Mouse (Mus musculus): ENCODE results near the gene 4930452B06Rik. TPM values are rescaled to one million over a fixed set of nuclear protein-coding genes. Genes with fewer than 3 reads are reported as not detected.

Gene 4930452B06Rik
- polyA plus RNA-seq, 1 experiment from 2014 or later, result 8.4 TPM

- H3K4me2 ChIP-seq (ENCODE audit: low read length), result no peak overlapping the region
- no peak overlapping the region for H3K4me3 ChIP-seq (replicated peaks; ENCODE audit: low read depth, low read length)
- H3K27ac ChIP-seq, result no peak overlapping the region
- H3K4me1 ChIP-seq (replicated peaks; ENCODE audit: insufficient read depth, low read length), result no peaks in the 10 kb centered on the region
- no peak overlapping the region for H3K9ac ChIP-seq (ENCODE audit: low read depth, low read length)
- no peak for ATAC-seq (replicated peaks; ENCODE audit: low FRiP score, low read depth)
- no peak for TF ChIP-seq CTCF (IDR thresholded peaks at IDR 0.05; ENCODE audit: low read depth)
- H3K27me3 ChIP-seq (ENCODE audit: insufficient read depth, low read length), result no peaks in the 10 kb centered on the region
- DNase-seq (ENCODE audit: low spot score), result no peak
- WGBS, result 79% methylated on average over 5 of the region's 5 CpGs
- H3K9me3 ChIP-seq (replicated peaks; ENCODE audit: low read length), result no peaks in the 10 kb centered on the region
- no peaks in the 10 kb centered on the region for H3K36me3 ChIP-seq (ENCODE audit: insufficient read depth, low read length)
Observed at GRCm38 (mm10) chr14:8478098-8478497, 187.9 kb downstream of the 4930452B06Rik start.

GRCm38 (mm10) chr14:8477348-8477747 is 188.7 kb downstream of the 4930452B06Rik start:
- Histone ChIP-seq H3K4me2 (ENCODE audit: low read length) (no peak overlapping the region), H3K4me3 (replicated peaks; ENCODE audit: low read depth, low read length) (no peak overlapping the region), H3K36me3 (ENCODE audit: insufficient read depth, low read length) (no peaks in the 10 kb centered on the region), H3K9ac (ENCODE audit: low read depth, low read length) (no peak overlapping the region), H3K9me3 (replicated peaks; ENCODE audit: low read length) (no peaks in the 10 kb centered on the region), H3K27ac (no peak overlapping the region), H3K27me3 (ENCODE audit: insufficient read depth, low read length) (no peaks in the 10 kb centered on the region), H3K4me1 (replicated peaks; ENCODE audit: insufficient read depth, low read length) (no peaks in the 10 kb centered on the region)
- WGBS, result 80% methylated on average over 8 of the region's 8 CpGs
- TF ChIP-seq CTCF (IDR thresholded peaks at IDR 0.05; ENCODE audit: low read depth), result no peak
- DNase-seq (ENCODE audit: low spot score) (no peak), ATAC-seq (replicated peaks; ENCODE audit: low FRiP score, low read depth) (no peak)

DNA sequence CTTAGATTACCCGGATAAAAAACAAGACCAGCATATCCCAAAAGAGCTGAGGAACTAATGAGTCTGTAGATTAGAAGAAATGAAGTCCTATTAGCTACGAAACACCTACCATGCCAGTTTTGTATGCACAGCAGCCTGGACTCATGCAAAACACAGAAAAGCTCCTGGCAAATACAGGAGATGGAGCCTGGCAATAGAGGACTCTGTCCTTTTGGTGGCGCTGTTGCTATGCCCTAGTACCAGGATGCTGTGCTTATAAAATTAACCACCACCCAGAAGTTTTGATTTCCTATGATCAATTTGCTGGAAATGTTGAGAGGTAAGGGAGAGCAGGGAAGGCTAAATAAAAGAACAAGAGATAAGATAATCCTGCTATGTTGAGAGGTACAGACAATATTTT is 189.4 kb downstream of the 4930452B06Rik start:
- Histone ChIP-seq H3K27me3 (ENCODE audit: insufficient read depth, low read length) (no peaks in the 10 kb centered on the region), H3K4me3 (replicated peaks; ENCODE audit: low read depth, low read length) (no peak overlapping the region), H3K9ac (ENCODE audit: low read depth, low read length) (no peak overlapping the region), H3K36me3 (ENCODE audit: insufficient read depth, low read length) (no peaks in the 10 kb centered on the region), H3K9me3 (replicated peaks; ENCODE audit: low read length) (no peaks in the 10 kb centered on the region), H3K4me1 (replicated peaks; ENCODE audit: insufficient read depth, low read length) (no peaks in the 10 kb centered on the region), H3K4me2 (ENCODE audit: low read length) (no peak overlapping the region), H3K27ac (no peak overlapping the region)
- peak; percentile 17 for DNase-seq (ENCODE audit: low spot score)
- WGBS, result 60% methylated on average over 3 of the region's 3 CpGs
- TF ChIP-seq CTCF (IDR thresholded peaks at IDR 0.05; ENCODE audit: low read depth), result peak; percentile 49
- ATAC-seq (replicated peaks; ENCODE audit: low FRiP score, low read depth), result no peak

DNA sequence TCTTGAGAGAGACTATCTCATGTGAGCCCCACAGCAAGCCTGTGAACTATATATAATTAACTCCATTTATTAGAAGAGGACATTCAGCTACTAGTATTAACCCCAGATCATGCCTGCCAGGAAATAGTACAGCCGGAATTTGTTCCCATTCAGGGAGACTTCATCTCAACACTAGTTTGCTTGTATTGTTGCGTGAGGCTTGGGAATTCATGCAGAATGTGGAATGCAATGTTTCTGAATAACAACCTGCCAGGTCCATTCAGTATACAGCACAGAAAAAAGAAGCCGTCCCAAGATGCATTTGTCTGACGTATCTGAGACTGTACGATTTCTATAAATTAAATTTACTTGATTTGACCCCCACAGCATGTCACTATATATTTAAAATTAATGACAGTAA is 190.2 kb downstream of the 4930452B06Rik start:
- no peak overlapping the region for H3K4me2 ChIP-seq (ENCODE audit: low read length)
- DNase-seq (ENCODE audit: low spot score), result no peak
- no peaks in the 10 kb centered on the region for H3K36me3 ChIP-seq (ENCODE audit: insufficient read depth, low read length)
- no peak for ATAC-seq (replicated peaks; ENCODE audit: low FRiP score, low read depth)
- no peaks in the 10 kb centered on the region for H3K27me3 ChIP-seq (ENCODE audit: insufficient read depth, low read length)
- H3K9ac ChIP-seq (ENCODE audit: low read depth, low read length), result no peak overlapping the region
- H3K4me3 ChIP-seq (replicated peaks; ENCODE audit: low read depth, low read length), result no peak overlapping the region
- no peak overlapping the region for H3K27ac ChIP-seq
- 79% methylated on average over 5 of the region's 5 CpGs for WGBS
- TF ChIP-seq CTCF (IDR thresholded peaks at IDR 0.05; ENCODE audit: low read depth), result no peak
- no peaks in the 10 kb centered on the region for H3K4me1 ChIP-seq (replicated peaks; ENCODE audit: insufficient read depth, low read length)
- H3K9me3 ChIP-seq (replicated peaks; ENCODE audit: low read length), result no peaks in the 10 kb centered on the region

- Histone ChIP-seq H3K4me3 (replicated peaks; ENCODE audit: low read depth, low read length) (no peak overlapping the region), H3K4me1 (replicated peaks; ENCODE audit: insufficient read depth, low read length) (no peaks in the 10 kb centered on the region), H3K9me3 (replicated peaks; ENCODE audit: low read length) (no peaks in the 10 kb centered on the region), H3K9ac (ENCODE audit: low read depth, low read length) (no peak overlapping the region), H3K27ac (no peak overlapping the region), H3K27me3 (ENCODE audit: insufficient read depth, low read length) (no peaks in the 10 kb centered on the region), H3K4me2 (ENCODE audit: low read length) (no peak overlapping the region), H3K36me3 (ENCODE audit: insufficient read depth, low read length) (no peaks in the 10 kb centered on the region)
- DNase-seq (ENCODE audit: low spot score) (no peak), ATAC-seq (replicated peaks; ENCODE audit: low FRiP score, low read depth) (no peak)
- WGBS, result 95% methylated on average over 2 of the region's 2 CpGs
- TF ChIP-seq CTCF (IDR thresholded peaks at IDR 0.05; ENCODE audit: low read depth), result no peak
Observed at GRCm38 (mm10) chr14:8472884-8473283, 193.2 kb downstream of the 4930452B06Rik start.

DNA sequence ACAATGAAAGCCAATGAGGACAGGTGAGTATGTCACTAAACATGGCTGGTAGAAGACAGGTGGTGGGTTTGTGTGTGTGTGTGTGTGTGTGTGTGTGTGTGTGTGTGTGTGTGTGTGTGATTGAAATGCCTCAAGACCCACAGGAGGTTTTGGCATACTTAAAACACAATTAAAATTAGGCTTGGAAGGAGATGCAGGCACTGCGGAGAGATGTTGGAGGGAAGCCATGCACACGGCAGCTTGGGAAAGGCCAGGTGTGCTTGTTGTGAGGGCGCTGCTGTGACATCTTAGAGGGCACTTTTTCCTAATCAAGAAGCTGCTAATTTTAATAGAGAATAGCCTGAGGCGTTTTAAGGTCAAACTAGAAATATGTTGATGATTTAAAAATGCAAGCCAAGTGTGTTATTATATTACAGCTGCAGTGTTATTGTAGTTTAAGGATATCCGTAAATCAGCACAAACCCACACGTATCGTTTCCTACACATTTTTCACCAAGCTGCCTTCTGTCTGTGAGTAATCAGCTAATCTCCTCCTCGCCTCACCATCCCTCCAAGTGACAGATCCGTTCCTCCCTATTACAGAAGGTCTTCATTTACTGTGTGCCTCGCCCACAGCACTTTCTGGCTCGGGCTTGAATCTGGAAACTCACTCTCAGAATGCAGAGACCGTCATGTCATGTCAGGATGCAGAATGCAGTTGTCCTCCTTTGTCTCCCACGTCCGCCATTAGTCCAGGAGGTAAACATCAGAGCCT is 201.5 kb downstream of the 4930452B06Rik start:
- H3K4me3 ChIP-seq (replicated peaks; ENCODE audit: low read depth, low read length), result no peak overlapping the region
- 46% methylated on average over 14 of the region's 14 CpGs for WGBS
- no peaks in the 10 kb centered on the region for H3K27me3 ChIP-seq (ENCODE audit: insufficient read depth, low read length)
- H3K36me3 ChIP-seq (ENCODE audit: insufficient read depth, low read length), result no peaks in the 10 kb centered on the region
- DNase-seq (ENCODE audit: low spot score) (peak; percentile 17), ATAC-seq (replicated peaks; ENCODE audit: low FRiP score, low read depth) (no peak)
- no peak overlapping the region for H3K9ac ChIP-seq (ENCODE audit: low read depth, low read length)
- H3K4me1 ChIP-seq (replicated peaks; ENCODE audit: insufficient read depth, low read length), result no peaks in the 10 kb centered on the region
- H3K4me2 ChIP-seq (ENCODE audit: low read length), result no peak overlapping the region
- H3K27ac ChIP-seq, result no peak overlapping the region
- H3K9me3 ChIP-seq (replicated peaks; ENCODE audit: low read length), result no peaks in the 10 kb centered on the region
- no peak for TF ChIP-seq CTCF (IDR thresholded peaks at IDR 0.05; ENCODE audit: low read depth)

GRCm38 (mm10) chr14:8462973-8463372 is 203.1 kb downstream of the 4930452B06Rik start:
- Histone ChIP-seq H3K27ac (no peak overlapping the region), H3K36me3 (ENCODE audit: insufficient read depth, low read length) (no peaks in the 10 kb centered on the region), H3K4me2 (ENCODE audit: low read length) (no peak overlapping the region), H3K4me3 (replicated peaks; ENCODE audit: low read depth, low read length) (no peak overlapping the region), H3K4me1 (replicated peaks; ENCODE audit: insufficient read depth, low read length) (no peaks in the 10 kb centered on the region), H3K27me3 (ENCODE audit: insufficient read depth, low read length) (no peaks in the 10 kb centered on the region), H3K9me3 (replicated peaks; ENCODE audit: low read length) (no peaks in the 10 kb centered on the region), H3K9ac (ENCODE audit: low read depth, low read length) (no peak overlapping the region)
- WGBS, result 82% methylated on average over 4 of the region's 4 CpGs
- ATAC-seq (replicated peaks; ENCODE audit: low FRiP score, low read depth) (no peak), DNase-seq (ENCODE audit: low spot score) (no peak)
- TF ChIP-seq CTCF (IDR thresholded peaks at IDR 0.05; ENCODE audit: low read depth), result no peak

All from kidney, postnatal 0 days (tissue).